Mouse (Mus musculus) olfactory bulb, adult 2 months (tissue): ENCODE data around the gene Btaf1.

Source experiments
- CTCF ChIP-seq: fragments of 200-500 bp; IDR thresholded peaks from 2 replicates; pipeline ENCODE4 v1.5.1; 2012; ENCODE audit warnings: low read depth, mild to moderate bottlenecking, low read length, moderate library complexity; ENCODE audit not compliant: insufficient read depth
- POLR2A ChIP-seq: fragments of 200-500 bp; IDR thresholded peaks from 2 replicates; pipeline ENCODE4 v1.6.1; 2012; ENCODE audit warnings: mild to moderate bottlenecking, low read depth, low read length, moderate library complexity; ENCODE audit not compliant: insufficient read depth

- no peak for TF ChIP-seq CTCF
- no peak for TF ChIP-seq POLR2A
Observed at GRCm38 (mm10) chr19:37057161-37057905, 131.5 kb downstream of the Btaf1 start.
